Mouse (Mus musculus) limb, embryonic 14.5 days (tissue): Measurements from ENCODE around the gene Nckap1. TPM values are rescaled to one million over a fixed set of nuclear protein-coding genes. Genes with fewer than 3 reads are reported as not detected.

Source experiments
- ATAC-seq: fragments of 200-750 bp; cut with Nextera tagmentation; 2 replicates; pipeline ENCODE4 v1.8.0; 2017; ENCODE audit warnings: low read depth, moderate number of reproducible peaks, moderate TSS enrichment; ENCODE audit not compliant: low FRiP score
- DNase-seq: peaks from one replicate; pipeline ENCODE4 v3.0.0-alpha.2; 2015; ENCODE audit warnings: low spot score
- H3K27ac ChIP-seq: fragments of 300-500 bp; sonication (generic); replicated peaks from 2 replicates; pipeline ENCODE4 v1.5.1; 2014; ENCODE audit warnings: low read depth, mild to moderate bottlenecking, low read length, moderate library complexity, mixed read lengths
- H3K27me3 ChIP-seq: fragments of 300-500 bp; sonication (generic); 2 replicates; pipeline ENCODE4 v1.6.1; 2014; ENCODE audit warnings: low read length, mixed read lengths; ENCODE audit not compliant: control insufficient read depth, insufficient read depth
- H3K36me3 ChIP-seq: fragments of 300-500 bp; sonication (generic); 2 replicates; pipeline ENCODE4 v1.6.1; 2014; ENCODE audit warnings: mild to moderate bottlenecking, low read length, moderate library complexity, mixed read lengths; ENCODE audit not compliant: control insufficient read depth, insufficient read depth
- H3K4me1 ChIP-seq: fragments of 300-500 bp; sonication (generic); 2 replicates; pipeline ENCODE4 v1.6.1; 2014; ENCODE audit warnings: antibody characterized with exemption, low read length, mixed read lengths; ENCODE audit not compliant: control insufficient read depth, insufficient read depth
- H3K4me2 ChIP-seq: fragments of 300-500 bp; sonication (generic); replicated peaks from 2 replicates; pipeline ENCODE4 v1.6.1; 2014; ENCODE audit warnings: low read depth, mild to moderate bottlenecking, low read length, moderate library complexity; ENCODE audit not compliant: severe bottlenecking
- H3K4me3 ChIP-seq: fragments of 300-500 bp; sonication (generic); replicated peaks from 2 replicates; pipeline ENCODE4 v1.5.1; 2014; ENCODE audit warnings: low read length
- H3K9ac ChIP-seq: fragments of 300-500 bp; sonication (generic); 2 replicates; pipeline ENCODE4 v1.6.1; 2014; ENCODE audit warnings: mild to moderate bottlenecking, low read depth, low read length, moderate library complexity; ENCODE audit not compliant: severe bottlenecking
- H3K9me3 ChIP-seq: fragments of 300-500 bp; sonication (generic); 2 replicates; pipeline ENCODE4 v1.6.1; 2016; ENCODE audit warnings: low read length; ENCODE audit not compliant: control insufficient read depth
- POLR2A ChIP-seq: fragments of 200-500 bp; IDR thresholded peaks from 2 replicates; pipeline ENCODE4 v1.8.0; 2012; ENCODE audit warnings: inconsistent platforms, mild to moderate bottlenecking, moderate library complexity, borderline replicate concordance; ENCODE audit not compliant: insufficient read depth, insufficient read length; ENCODE audit errors: extremely low read depth
- WGBS: fragments of 180-500 bp; shearing (Covaris S2); extraction: QIAGEN DNeasy Blood & Tissue Kit; methylation state at CpG from one replicate; pipeline ENCODE4 v1.1.7; 2014; 5-methylcytosine and 5-hydroxymethylcytosine counted together
- polyA plus RNA-seq, 2 experiments: library from polyadenylated mRNA; depleted of rRNA in 1 of 2; stranded (reverse) in 1 of 2; unstranded in 1 of 2; fragments of >200 nt; fragmentation: Nextera tagmentation in 1 of 2; extraction: Ambion mirVana in 1 of 2; gene quantifications; 2 replicates each; pipeline versions ENCODE4 v1.2.1 to v1.2.3; 2012 to 2014

The Nckap1 gene
- polyA plus RNA-seq, 2 experiments = 62.8 to 69.6 TPM

DNA sequence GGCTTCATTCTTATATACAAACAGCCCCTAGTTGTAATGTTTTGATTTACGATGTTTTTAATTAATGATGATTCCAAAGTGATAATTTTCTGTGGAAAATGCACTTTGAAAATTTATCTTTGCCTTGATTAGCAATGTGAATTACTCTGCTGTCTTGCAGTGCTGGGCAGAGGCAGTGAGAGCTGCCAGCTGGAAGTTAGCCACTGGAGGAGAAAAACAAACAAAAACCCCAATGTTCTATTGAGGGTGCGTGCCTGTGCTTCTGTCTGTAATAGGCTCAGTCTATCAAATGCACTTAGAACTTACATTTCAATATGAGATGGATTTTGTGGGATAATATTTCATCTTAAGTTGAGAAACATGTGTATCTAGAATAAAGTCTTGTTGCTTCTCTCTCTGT, 31.6 kb upstream of the Nckap1 start:
- WGBS = 79% methylated on average over 2 of the region's 2 CpGs
- Histone ChIP-seq H3K4me3 (no peak overlapping the region), H3K9ac (no peak overlapping the region), H3K9me3 (no peaks in the 10 kb centered on the region), H3K27me3 (no peaks in the 10 kb centered on the region), H3K36me3 (no peaks in the 10 kb centered on the region), H3K4me1 (peaks cover 1% of the 10 kb centered on the region; the same call in 1 of the 2 replicates), H3K4me2 (no peak overlapping the region), H3K27ac (no peak overlapping the region)
- DNase-seq = no peak
- no peak for TF ChIP-seq POLR2A
- no peak for ATAC-seq

DNA sequence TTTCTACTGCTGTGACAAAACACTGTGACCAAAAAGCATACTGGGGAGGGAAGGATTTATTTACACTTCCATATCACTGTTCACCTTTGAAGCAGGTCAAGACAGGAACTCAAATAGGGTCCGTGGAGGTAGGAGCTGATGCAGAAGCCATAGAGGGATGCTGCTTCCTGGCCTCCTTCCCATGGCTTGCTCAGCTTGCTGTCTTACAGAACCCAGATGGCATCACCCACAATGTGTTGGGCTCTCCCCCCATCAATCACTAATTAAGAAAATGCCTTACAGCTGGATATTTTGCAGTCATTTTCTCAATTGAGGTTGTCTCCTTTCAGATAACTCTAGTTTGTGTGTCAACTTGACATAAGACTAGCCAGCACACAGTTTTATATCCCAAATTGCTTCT, 31.1 kb upstream of the Nckap1 start:
- Histone ChIP-seq H3K36me3 (no peaks in the 10 kb centered on the region), H3K27me3 (no peaks in the 10 kb centered on the region), H3K27ac (no peak overlapping the region), H3K4me3 (no peak overlapping the region), H3K4me2 (no peak overlapping the region), H3K9me3 (no peaks in the 10 kb centered on the region), H3K4me1 (no peaks in the 10 kb centered on the region), H3K9ac (no peak overlapping the region)
- WGBS = 73% methylated on average over 1 of the region's 1 CpGs
- TF ChIP-seq POLR2A = no peak
- DNase-seq (no peak), ATAC-seq (no peak)

DNA sequence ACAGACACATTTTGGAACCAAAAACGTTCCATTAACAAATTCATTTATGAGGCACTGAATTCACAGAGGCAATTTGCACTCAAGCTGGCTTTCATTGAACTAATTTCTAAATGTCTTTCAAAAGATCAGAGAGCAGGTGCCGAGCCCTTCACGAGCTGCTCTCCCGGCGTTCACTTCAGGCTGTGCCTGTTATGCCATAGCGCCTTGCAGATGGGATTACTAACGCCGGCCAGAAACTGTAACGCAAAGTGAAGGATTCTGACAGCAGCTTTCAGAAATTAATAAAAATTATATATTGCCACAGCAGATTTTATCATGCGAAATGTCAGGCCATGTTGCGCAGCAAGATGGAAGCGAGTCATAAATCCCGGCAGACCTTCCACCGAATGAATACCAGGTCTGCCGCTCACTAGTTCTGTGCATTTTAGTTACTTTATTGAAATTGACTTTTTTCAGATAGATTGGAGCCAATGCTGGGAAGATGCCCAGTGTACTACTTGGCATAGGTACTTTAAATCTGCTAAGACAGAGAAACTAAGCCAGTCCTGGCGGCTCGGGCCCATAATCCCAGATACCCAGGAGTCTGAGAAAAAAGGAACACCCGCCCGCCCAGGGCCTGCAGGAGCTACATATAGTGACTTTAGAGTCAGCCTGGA, 22.7 kb upstream of the Nckap1 start:
- no peaks in the 10 kb centered on the region for H3K36me3 ChIP-seq
- H3K27me3 ChIP-seq = no peaks in the 10 kb centered on the region
- ATAC-seq (no peak), DNase-seq (no peak)
- H3K4me2 ChIP-seq = no peak overlapping the region
- no peak overlapping the region for H3K9ac ChIP-seq
- H3K9me3 ChIP-seq = no peaks in the 10 kb centered on the region
- no peak for TF ChIP-seq POLR2A
- 59% methylated on average over 19 of the region's 19 CpGs for WGBS
- H3K4me1 ChIP-seq = no peaks in the 10 kb centered on the region
- H3K27ac ChIP-seq = no peak overlapping the region
- no peak overlapping the region for H3K4me3 ChIP-seq

DNA sequence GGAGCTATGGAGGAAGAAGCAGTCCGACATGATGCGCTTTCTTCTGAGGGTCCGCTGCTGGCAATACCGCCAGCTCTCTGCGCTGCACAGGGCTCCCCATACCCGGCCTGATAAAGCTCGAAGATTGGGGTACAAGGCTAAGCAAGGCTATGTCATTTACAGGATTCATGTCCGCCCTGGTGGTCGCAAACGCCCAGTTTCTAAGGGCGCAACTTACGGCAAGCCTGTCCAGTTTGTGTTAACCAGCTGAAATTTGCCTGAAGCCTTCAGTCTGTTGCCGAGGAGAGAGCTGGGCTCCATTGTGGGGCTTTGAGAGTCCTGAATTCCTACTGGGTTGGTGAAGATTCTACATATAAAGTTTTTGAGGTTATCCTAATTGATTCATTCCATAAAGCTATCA, 21.6 kb upstream of the Nckap1 start:
- H3K4me3 ChIP-seq = no peak overlapping the region
- no peak for TF ChIP-seq POLR2A
- no peak overlapping the region for H3K27ac ChIP-seq
- 88% methylated on average over 13 of the region's 13 CpGs for WGBS
- ATAC-seq (no peak), DNase-seq (no peak)
- H3K27me3 ChIP-seq = no peaks in the 10 kb centered on the region
- no peak overlapping the region for H3K4me2 ChIP-seq
- no peak overlapping the region for H3K9ac ChIP-seq
- H3K9me3 ChIP-seq = no peaks in the 10 kb centered on the region
- no peaks in the 10 kb centered on the region for H3K4me1 ChIP-seq
- no peaks in the 10 kb centered on the region for H3K36me3 ChIP-seq

DNA sequence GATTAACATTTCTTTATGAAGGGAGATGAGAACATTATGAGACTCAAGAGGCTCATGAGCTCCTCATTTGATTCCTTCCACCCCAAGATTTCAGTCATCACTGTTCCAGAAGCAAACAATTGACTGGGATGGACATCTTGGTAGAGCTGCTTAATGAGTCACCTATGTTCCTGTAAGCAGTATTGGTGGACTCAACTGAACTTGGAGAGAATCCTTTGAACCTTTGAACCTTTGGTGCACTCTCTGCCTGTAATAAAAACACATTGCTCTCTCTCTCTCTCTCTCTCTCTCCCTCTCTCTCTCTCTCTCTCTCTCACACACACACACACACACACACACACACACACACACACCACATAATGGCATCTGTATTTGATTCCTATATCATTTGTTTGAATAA, 19.4 kb upstream of the Nckap1 start:
- Histone ChIP-seq H3K9me3 (no peaks in the 10 kb centered on the region), H3K4me1 (no peaks in the 10 kb centered on the region), H3K4me3 (no peak overlapping the region), H3K36me3 (no peaks in the 10 kb centered on the region), H3K9ac (no peak overlapping the region), H3K27me3 (no peaks in the 10 kb centered on the region), H3K4me2 (no peak overlapping the region), H3K27ac (no peak overlapping the region)
- ATAC-seq (no peak), DNase-seq (no peak)
- no peak for TF ChIP-seq POLR2A

DNA sequence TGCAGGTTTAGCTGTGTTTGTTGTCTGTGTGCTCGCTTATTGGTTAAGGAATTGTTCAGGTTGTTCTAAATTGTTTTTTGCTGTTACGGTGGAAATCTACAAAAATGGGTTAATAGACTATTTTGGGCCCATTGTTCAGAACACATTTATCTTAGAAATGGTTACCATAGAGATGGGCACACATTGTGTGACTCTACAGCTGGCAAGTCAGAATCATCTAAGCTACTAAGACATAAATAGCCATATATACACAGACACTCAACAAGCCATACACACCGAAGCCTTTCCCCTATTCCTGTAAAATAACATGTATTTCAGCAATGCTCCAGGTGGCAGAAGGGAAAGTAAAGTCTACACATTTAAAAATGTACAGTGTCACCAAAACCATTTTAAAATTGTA, 18.7 kb upstream of the Nckap1 start:
- TF ChIP-seq POLR2A = no peak
- no peak overlapping the region for H3K27ac ChIP-seq
- H3K9ac ChIP-seq = no peak overlapping the region
- H3K36me3 ChIP-seq = no peaks in the 10 kb centered on the region
- H3K4me3 ChIP-seq = no peak overlapping the region
- H3K9me3 ChIP-seq = no peaks in the 10 kb centered on the region
- 91% methylated on average over 3 of the region's 3 CpGs for WGBS
- no peak overlapping the region for H3K4me2 ChIP-seq
- H3K27me3 ChIP-seq = no peaks in the 10 kb centered on the region
- no peaks in the 10 kb centered on the region for H3K4me1 ChIP-seq
- ATAC-seq = no peak
- no peak for DNase-seq
